Mouse (Mus musculus) testis, adult 2 months (tissue): ENCODE results near the gene Gm17651.

Experiments
- CTCF ChIP-seq: fragments of 200-500 bp; IDR thresholded peaks from 2 replicates; pipeline ENCODE4 v1.5.1; 2012; ENCODE audit warnings: low read depth, mild to moderate bottlenecking, inconsistent platforms, low read length, moderate library complexity; ENCODE audit not compliant: control insufficient read depth, insufficient read depth, insufficient replicate concordance
- POLR2A ChIP-seq: fragments of 200-500 bp; IDR thresholded peaks from 2 replicates; pipeline ENCODE4 v1.6.1; 2012; ENCODE audit warnings: low read depth, mild to moderate bottlenecking, inconsistent platforms, low read length, moderate library complexity; ENCODE audit not compliant: control insufficient read depth

- TF ChIP-seq CTCF (no peak), POLR2A (no peak)
These were observed 25.0 kb downstream of the Gm17651 start for GRCm38 (mm10) chr3:97649469-97649868.
